Mouse (Mus musculus) neural tube, embryonic 12.5 days (tissue): Measurements from ENCODE around the gene Ntm. TPM values are rescaled to one million over a fixed set of nuclear protein-coding genes. Genes with fewer than 3 reads are reported as not detected.

Experiments used
- ATAC-seq: fragments of 200-750 bp; cut with Nextera tagmentation; 2 replicates; pipeline ENCODE4 v1.8.0; 2017; ENCODE audit warnings: low read depth, mild to moderate bottlenecking, moderate TSS enrichment, moderate library complexity; ENCODE audit not compliant: low FRiP score
- H3K27ac ChIP-seq: fragments of 300-500 bp; sonication (generic); 2 replicates; pipeline ENCODE4 v1.5.1; 2016
- H3K27me3 ChIP-seq: fragments of 300-500 bp; sonication (generic); replicated peaks from 2 replicates; pipeline ENCODE4 v1.6.1; 2016; ENCODE audit warnings: mild to moderate bottlenecking
- H3K36me3 ChIP-seq: fragments of 300-500 bp; sonication (generic); 2 replicates; pipeline ENCODE4 v1.6.1; 2016; ENCODE audit warnings: mild to moderate bottlenecking
- H3K4me1 ChIP-seq: fragments of 300-500 bp; sonication (generic); 2 replicates; pipeline ENCODE4 v1.6.1; 2016
- H3K4me2 ChIP-seq: fragments of 300-500 bp; sonication (generic); replicated peaks from 2 replicates; pipeline ENCODE4 v1.6.1; 2016; ENCODE audit warnings: mild to moderate bottlenecking
- H3K4me3 ChIP-seq: fragments of 300-500 bp; sonication (generic); 2 replicates; pipeline ENCODE4 v1.5.1; 2016
- H3K9ac ChIP-seq: fragments of 300-500 bp; sonication (generic); 2 replicates; pipeline ENCODE4 v1.6.1; 2016; ENCODE audit warnings: mild to moderate bottlenecking
- H3K9me3 ChIP-seq: fragments of 300-500 bp; sonication (generic); 2 replicates; pipeline ENCODE4 v1.6.1; 2016; ENCODE audit warnings: mild to moderate bottlenecking
- WGBS: fragments of 180-500 bp; shearing (Covaris S2); methylation state at CpG from one replicate; pipeline ENCODE4 v1.1.7; 2016; 5-methylcytosine and 5-hydroxymethylcytosine counted together
- polyA plus RNA-seq: library from polyadenylated mRNA; unstranded; fragments of >200 nt; fragmentation: Nextera tagmentation; extraction: Ambion mirVana; gene quantifications from 2 replicates; pipeline ENCODE4 v1.2.1, GENCODE M21; 2016

Ntm gene
- polyA plus RNA-seq, 1 experiment from 2014 or later, result 68.6 TPM

- H3K4me2 ChIP-seq, result no peak overlapping the region
- no peak overlapping the region for H3K27ac ChIP-seq
- ATAC-seq, result no peak
- no peaks in the 10 kb centered on the region for H3K4me1 ChIP-seq
- peaks cover 5% of the 10 kb centered on the region; the same call in 1 of the 2 replicates for H3K9me3 ChIP-seq
- no peak overlapping the region for H3K4me3 ChIP-seq
- no peaks in the 10 kb centered on the region for H3K36me3 ChIP-seq
- no peak overlapping the region for H3K9ac ChIP-seq
- WGBS, result 87% methylated on average over 4 of the region's 4 CpGs
- no peaks in the 10 kb centered on the region for H3K27me3 ChIP-seq
Observed at GRCm38 (mm10) chr9:29136039-29136438, 826.9 kb downstream of the Ntm start.

GRCm38 (mm10) chr9:29130717-29131292 is 832.1 kb downstream of the Ntm start:
- Histone ChIP-seq H3K4me3 (no peak overlapping the region), H3K4me1 (peaks cover 9% of the 10 kb centered on the region; the same call in 1 of the 2 replicates), H3K4me2 (no peak overlapping the region), H3K36me3 (no peaks in the 10 kb centered on the region), H3K27me3 (no peaks in the 10 kb centered on the region), H3K9me3 (peaks cover 5% of the 10 kb centered on the region; the same call in 1 of the 2 replicates), H3K27ac (no peak overlapping the region), H3K9ac (no peak overlapping the region)
- WGBS, result 64% methylated on average over 5 of the region's 5 CpGs
- peak; percentile 53 for ATAC-seq

- ATAC-seq, result peak; percentile 56
- Histone ChIP-seq H3K4me1 (peaks cover 9% of the 10 kb centered on the region; the same call in 1 of the 2 replicates), H3K27ac (no peak overlapping the region), H3K4me2 (no peak overlapping the region), H3K9me3 (peaks cover 5% of the 10 kb centered on the region; the same call in 1 of the 2 replicates), H3K36me3 (no peaks in the 10 kb centered on the region), H3K27me3 (no peaks in the 10 kb centered on the region), H3K4me3 (no peak overlapping the region), H3K9ac (no peak overlapping the region)
- WGBS, result 21% methylated on average over 4 of the region's 4 CpGs
Observed at GRCm38 (mm10) chr9:29130316-29130715, 832.6 kb downstream of the Ntm start.

- ATAC-seq, result no peak
- WGBS, result 87% methylated on average over 2 of the region's 2 CpGs
- Histone ChIP-seq H3K27me3 (no peaks in the 10 kb centered on the region), H3K4me2 (no peak overlapping the region), H3K9ac (no peak overlapping the region), H3K4me1 (peaks cover 9% of the 10 kb centered on the region; the same call in 1 of the 2 replicates), H3K27ac (no peak overlapping the region), H3K9me3 (peaks cover 5% of the 10 kb centered on the region; the same call in 1 of the 2 replicates), H3K4me3 (no peak overlapping the region), H3K36me3 (no peaks in the 10 kb centered on the region)
Observed at GRCm38 (mm10) chr9:29128416-29128815, 834.5 kb downstream of the Ntm start.

GRCm38 (mm10) chr9:29124455-29124854 is 838.5 kb downstream of the Ntm start:
- ATAC-seq, result no peak
- WGBS, result 79% methylated on average over 3 of the region's 3 CpGs
- no peak overlapping the region for H3K4me3 ChIP-seq
- H3K36me3 ChIP-seq, result no peaks in the 10 kb centered on the region
- no peaks in the 10 kb centered on the region for H3K4me1 ChIP-seq
- no peak overlapping the region for H3K4me2 ChIP-seq
- no peaks in the 10 kb centered on the region for H3K9me3 ChIP-seq
- H3K9ac ChIP-seq, result no peak overlapping the region
- no peaks in the 10 kb centered on the region for H3K27me3 ChIP-seq
- no peak overlapping the region for H3K27ac ChIP-seq

GRCm38 (mm10) chr9:29123828-29124227 is 839.1 kb downstream of the Ntm start:
- Histone ChIP-seq H3K36me3 (no peaks in the 10 kb centered on the region), H3K4me2 (no peak overlapping the region), H3K9me3 (no peaks in the 10 kb centered on the region), H3K4me1 (no peaks in the 10 kb centered on the region), H3K4me3 (no peak overlapping the region), H3K9ac (no peak overlapping the region), H3K27me3 (no peaks in the 10 kb centered on the region), H3K27ac (no peak overlapping the region)
- no peak for ATAC-seq
- 98% methylated on average over 2 of the region's 2 CpGs for WGBS

- H3K9ac ChIP-seq, result no peak overlapping the region
- H3K27ac ChIP-seq, result no peak overlapping the region
- H3K4me1 ChIP-seq, result no peaks in the 10 kb centered on the region
- no peak for ATAC-seq
- H3K4me2 ChIP-seq, result no peak overlapping the region
- no peaks in the 10 kb centered on the region for H3K36me3 ChIP-seq
- H3K4me3 ChIP-seq, result no peak overlapping the region
- H3K9me3 ChIP-seq, result no peaks in the 10 kb centered on the region
- WGBS, result 58% methylated on average over 2 of the region's 2 CpGs
- H3K27me3 ChIP-seq, result no peaks in the 10 kb centered on the region
Observed at GRCm38 (mm10) chr9:29117561-29118112, 845.3 kb downstream of the Ntm start.

GRCm38 (mm10) chr9:29115337-29115736 is 847.6 kb downstream of the Ntm start:
- H3K9me3 ChIP-seq, result no peaks in the 10 kb centered on the region
- H3K36me3 ChIP-seq, result no peaks in the 10 kb centered on the region
- no peak overlapping the region for H3K4me2 ChIP-seq
- WGBS, result 59% methylated on average over 2 of the region's 2 CpGs
- H3K27me3 ChIP-seq, result no peaks in the 10 kb centered on the region
- no peak overlapping the region for H3K9ac ChIP-seq
- no peak overlapping the region for H3K27ac ChIP-seq
- no peak overlapping the region for H3K4me3 ChIP-seq
- ATAC-seq, result no peak
- no peaks in the 10 kb centered on the region for H3K4me1 ChIP-seq

GRCm38 (mm10) chr9:29106771-29107170 is 856.2 kb downstream of the Ntm start:
- ATAC-seq, result no peak

GRCm38 (mm10) chr9:29104442-29104841 is 858.5 kb downstream of the Ntm start:
- no peak overlapping the region for H3K4me3 ChIP-seq
- H3K9ac ChIP-seq, result no peak overlapping the region
- no peaks in the 10 kb centered on the region for H3K9me3 ChIP-seq
- no peaks in the 10 kb centered on the region for H3K27me3 ChIP-seq
- no peaks in the 10 kb centered on the region for H3K36me3 ChIP-seq
- no peak overlapping the region for H3K4me2 ChIP-seq
- H3K4me1 ChIP-seq, result no peaks in the 10 kb centered on the region
- 83% methylated on average over 5 of the region's 5 CpGs for WGBS
- no peak for ATAC-seq
- no peak overlapping the region for H3K27ac ChIP-seq

More at GRCm38 (mm10) chr9:29106771-29107170, 856.2 kb downstream of the Ntm start:
- H3K36me3 ChIP-seq, result no peaks in the 10 kb centered on the region
- H3K4me1 ChIP-seq, result no peaks in the 10 kb centered on the region
- 62% methylated on average over 3 of the region's 3 CpGs for WGBS
- no peak overlapping the region for H3K4me3 ChIP-seq
- no peak overlapping the region for H3K27ac ChIP-seq
- H3K4me2 ChIP-seq, result no peak overlapping the region
- H3K9me3 ChIP-seq, result no peaks in the 10 kb centered on the region
- H3K9ac ChIP-seq, result no peak overlapping the region
- H3K27me3 ChIP-seq, result no peaks in the 10 kb centered on the region

GRCm38 (mm10) chr9:29103993-29104392 is 858.9 kb downstream of the Ntm start:
- 61% methylated on average over 6 of the region's 6 CpGs for WGBS
- no peak for ATAC-seq

GRCm38 (mm10) chr9:29100624-29101023 is 862.3 kb downstream of the Ntm start:
- no peak overlapping the region for H3K4me3 ChIP-seq
- H3K36me3 ChIP-seq, result no peaks in the 10 kb centered on the region
- no peaks in the 10 kb centered on the region for H3K4me1 ChIP-seq
- WGBS, result 91% methylated on average over 5 of the region's 5 CpGs
- H3K9me3 ChIP-seq, result no peaks in the 10 kb centered on the region
- no peak overlapping the region for H3K4me2 ChIP-seq
- H3K27ac ChIP-seq, result no peak overlapping the region
- H3K9ac ChIP-seq, result no peak overlapping the region
- no peak for ATAC-seq
- no peaks in the 10 kb centered on the region for H3K27me3 ChIP-seq

More at GRCm38 (mm10) chr9:29103993-29104392, 858.9 kb downstream of the Ntm start:
- Histone ChIP-seq H3K9ac (no peak overlapping the region), H3K9me3 (no peaks in the 10 kb centered on the region), H3K27ac (no peak overlapping the region), H3K27me3 (no peaks in the 10 kb centered on the region), H3K4me1 (no peaks in the 10 kb centered on the region), H3K36me3 (no peaks in the 10 kb centered on the region), H3K4me2 (no peak overlapping the region), H3K4me3 (no peak overlapping the region)

GRCm38 (mm10) chr9:29092443-29092842 is 870.5 kb downstream of the Ntm start:
- Histone ChIP-seq H3K27me3 (no peaks in the 10 kb centered on the region), H3K4me1 (no peaks in the 10 kb centered on the region), H3K4me3 (no peak overlapping the region), H3K9me3 (no peaks in the 10 kb centered on the region), H3K27ac (no peak overlapping the region), H3K4me2 (no peak overlapping the region), H3K9ac (no peak overlapping the region), H3K36me3 (no peaks in the 10 kb centered on the region)
- no peak for ATAC-seq
